Mouse (Mus musculus): ENCODE data around the gene Arhgef3.

The Arhgef3 gene

GRCm38 (mm10) chr14:27266601-27267000 lies 151.9 kb downstream of the Arhgef3 start:
- in situ Hi-C loops (cut with MboI, MseI): no loop called here

GRCm38 (mm10) chr14:27268137-27268536 lies 153.4 kb downstream of the Arhgef3 start:
- in situ Hi-C loops (cut with MboI, MseI): no loop called here

GRCm38 (mm10) chr14:27268986-27269700 lies 154.4 kb downstream of the Arhgef3 start:
- in situ Hi-C loops (cut with MboI, MseI): no loop called here

- in situ Hi-C loops (cut with MboI, MseI): no loop called here
Observed at GRCm38 (mm10) chr14:27269836-27270235, 155.1 kb downstream of the Arhgef3 start.

- in situ Hi-C loops (cut with MboI, MseI): no loop called here
Observed at GRCm38 (mm10) chr14:27270466-27270865, 155.8 kb downstream of the Arhgef3 start.

GRCm38 (mm10) chr14:27271371-27272071 lies 156.8 kb downstream of the Arhgef3 start:
- in situ Hi-C loops (cut with MboI, MseI): no loop called here

GRCm38 (mm10) chr14:27272072-27272834 lies 157.6 kb downstream of the Arhgef3 start:
- in situ Hi-C loops (cut with MboI, MseI): no loop called here

- in situ Hi-C loops (cut with MboI, MseI): no loop called here
Observed at GRCm38 (mm10) chr14:27272835-27273138, 158.1 kb downstream of the Arhgef3 start.

GRCm38 (mm10) chr14:27273169-27273568 lies 158.5 kb downstream of the Arhgef3 start:
- in situ Hi-C loops (cut with MboI, MseI): no loop called here

GRCm38 (mm10) chr14:27277259-27277658 lies 162.6 kb downstream of the Arhgef3 start:
- in situ Hi-C loops (cut with MboI, MseI): no loop called here

- in situ Hi-C loops (cut with MboI, MseI): no loop called here
Observed at GRCm38 (mm10) chr14:27280201-27280890, 165.6 kb downstream of the Arhgef3 start.

- in situ Hi-C loops (cut with MboI, MseI): no loop called here
Observed at GRCm38 (mm10) chr14:27283956-27284355, 169.3 kb downstream of the Arhgef3 start.

- in situ Hi-C loops (cut with MboI, MseI): no loop called here
Observed at GRCm38 (mm10) chr14:27286202-27286601, 171.5 kb downstream of the Arhgef3 start.

- in situ Hi-C loops (cut with MboI, MseI): no loop called here
Observed at GRCm38 (mm10) chr14:27289053-27289452, 174.4 kb downstream of the Arhgef3 start.

GRCm38 (mm10) chr14:27292101-27292500 lies 177.4 kb downstream of the Arhgef3 start:
- in situ Hi-C loops (cut with MboI, MseI): no loop called here

- in situ Hi-C loops (cut with MboI, MseI): no loop called here
Observed at GRCm38 (mm10) chr14:27295821-27296220, 181.1 kb downstream of the Arhgef3 start.

- in situ Hi-C loops (cut with MboI, MseI): no loop called here
Observed at GRCm38 (mm10) chr14:27296987-27297386, 182.3 kb downstream of the Arhgef3 start.

GRCm38 (mm10) chr14:27298875-27299274 lies 184.2 kb downstream of the Arhgef3 start:
- in situ Hi-C loops (cut with MboI, MseI): no loop called here

- in situ Hi-C loops (cut with MboI, MseI): no loop called here
Observed at GRCm38 (mm10) chr14:27299705-27300104, 185.0 kb downstream of the Arhgef3 start.

GRCm38 (mm10) chr14:27301768-27302499 lies 187.2 kb downstream of the Arhgef3 start:
- in situ Hi-C loops (cut with MboI, MseI): no loop called here

GRCm38 (mm10) chr14:27303294-27303693 lies 188.6 kb downstream of the Arhgef3 start:
- in situ Hi-C loops (cut with MboI, MseI): no loop called here

Measured in regulatory T cell (primary cell).